Mouse (Mus musculus) heart, postnatal 0 days (tissue): Measurements from ENCODE around the gene Akap6.

ENCODE experiments used
- CTCF ChIP-seq: IDR thresholded peaks from 2 replicates; pipeline ENCODE4 v1.5.1; 2016; ENCODE audit warnings: antibody characterized with exemption, control low read depth, low read depth
- EP300 ChIP-seq: IDR thresholded peaks from 2 replicates; pipeline ENCODE4 v1.6.1; 2016; ENCODE audit warnings: antibody characterized with exemption, low read depth

- TF ChIP-seq CTCF (no peak), EP300 (no peak)
Measured at GRCm38 (mm10) chr12:53060903-53061302, 361.7 kb downstream of the Akap6 start.
